In genomic region chr1:155074856-155075255, GRCm38 (mm10) we compare ENCODE assay signal across 12 mouse cellular contexts. TPM values are rescaled to one million over a fixed set of nuclear protein-coding genes. Genes with fewer than 3 reads are reported as not detected.
A peak's percentile ranks its signal among the peaks of the same experiment; 100 is the strongest.
DNase-seq lines count a peak whose midpoint lies in the region; ATAC-seq and TF ChIP-seq lines count a peak whose summit lies in the region.
"Had no signal": no experiment of that assay in that cellular context is flagged by ENCODE, and none has a peak within 500 bp of the region (broad histone marks: within the 10 kb centered on the region; RNA-seq: fewer than 3 reads in every experiment).

No protein-coding gene starts in this region.

- intact Hi-C loops in heart, adult 2 months (cut with DNase I) = no loop called here

- H3K9ac ChIP-seq in heart, adult 2 months (ENCODE audit: low read depth, low read length) = no peak overlapping the region
- no peak overlapping the region for H3K9ac ChIP-seq in heart, embryonic 11.5 days (ENCODE audit: low read depth, low read length)
- H3K9ac ChIP-seq in intestine, postnatal 0 days (ENCODE audit: low read depth, low read length) = no peak overlapping the region
- no peak overlapping the region for H3K9ac ChIP-seq in hindbrain, embryonic 14.5 days
- H3K9ac ChIP-seq: lung, embryonic 14.5 days had no signal

- H3K4me2 ChIP-seq in heart, embryonic 11.5 days = no peak overlapping the region
- H3K4me2 ChIP-seq in intestine, postnatal 0 days (replicated peaks; ENCODE audit: low read depth) = no peak overlapping the region
- no peak overlapping the region for H3K4me2 ChIP-seq in hindbrain, embryonic 14.5 days (replicated peaks)
- H3K4me2 ChIP-seq: lung, embryonic 14.5 days had no signal

- H3K27ac ChIP-seq in heart, adult 2 months = peak overlapping the region; percentile 52
- no peak overlapping the region for H3K27ac ChIP-seq in heart, embryonic 11.5 days (ENCODE audit: low read depth, low read length)
- H3K27ac ChIP-seq in intestine, postnatal 0 days (ENCODE audit: low read depth, low read length) = no peak overlapping the region; the same call in 1 of the 2 replicates
- no peak overlapping the region for H3K27ac ChIP-seq in hindbrain, embryonic 14.5 days

- H3K79me2 ChIP-seq in heart, adult 2 months (replicated peaks; ENCODE audit: control insufficient read depth, insufficient read depth, low read length) = no peaks in the 10 kb centered on the region

- no peak; the same call in 1 of the 2 replicates for TF ChIP-seq EP300 in heart, adult 2 months (IDR thresholded peaks at IDR 0.05; ENCODE audit: insufficient read depth, low read depth, low read length)

- TF ChIP-seq CTCF in heart, adult 2 months (IDR thresholded peaks at IDR 0.05) = no peak
- no peak for TF ChIP-seq CTCF in intestine, postnatal 0 days (IDR thresholded peaks at IDR 0.05; ENCODE audit: low read depth)

- no peak overlapping the region for H3K4me3 ChIP-seq in heart, adult 2 months
- H3K4me3 ChIP-seq in heart, embryonic 11.5 days (ENCODE audit: low read depth, low read length) = no peak overlapping the region
- H3K4me3 ChIP-seq in intestine, postnatal 0 days (ENCODE audit: low read depth, low read length) = no peak overlapping the region
- peak overlapping the region; percentile 63 for H3K4me3 ChIP-seq in megakaryocyte, embryonic 14.5 days (replicated peaks)
- H3K4me3 ChIP-seq in hindbrain, embryonic 14.5 days (replicated peaks; ENCODE audit: low read length) = no peak overlapping the region

- TF ChIP-seq POLR2A in heart, adult 2 months (IDR thresholded peaks at IDR 0.05; ENCODE audit: insufficient read depth, low read depth, low read length) = no peak

- peak; percentile 69 to 79 for DNase-seq in heart, adult 2 months
- peak; percentile 93 for DNase-seq in adipocyte (ENCODE audit: low spot score)
- DNase-seq in spleen, postnatal 14 days (ENCODE audit: low spot score in 2 of 2) = no peak
- DNase-seq in hindbrain, embryonic 14.5 days (ENCODE audit: low spot score) = no peak
- DNase-seq in embryo, embryonic 10.5 days (ENCODE audit: low spot score) = no peak
- DNase-seq: kidney, adult 11 months; lung, embryonic 14.5 days; retina, postnatal 1 day; thymus, postnatal 4 days had no signal

- H3K4me1 ChIP-seq in heart, adult 2 months (ENCODE audit: control insufficient read depth, insufficient read depth, low read length) = peaks cover 20% of the 10 kb centered on the region
- peaks cover 5% of the 10 kb centered on the region; the same call in 1 of the 2 replicates for H3K4me1 ChIP-seq in heart, embryonic 11.5 days (ENCODE audit: control insufficient read depth, insufficient read depth, low read length)
- peaks cover 12% of the 10 kb centered on the region for H3K4me1 ChIP-seq in intestine, postnatal 0 days (replicated peaks; ENCODE audit: control insufficient read depth, insufficient read depth, low read length)
- H3K4me1 ChIP-seq in megakaryocyte, embryonic 14.5 days = peaks cover 59% of the 10 kb centered on the region
- peaks cover 42% of the 10 kb centered on the region for H3K4me1 ChIP-seq in hindbrain, embryonic 14.5 days (replicated peaks; ENCODE audit: control insufficient read depth, insufficient read depth, low read length)

- no peaks in the 10 kb centered on the region for H3K27me3 ChIP-seq in heart, adult 2 months (ENCODE audit: control insufficient read depth, insufficient read depth, low read length)
- H3K27me3 ChIP-seq in heart, embryonic 11.5 days (ENCODE audit: control insufficient read depth, insufficient read depth, low read length) = peaks cover 5% of the 10 kb centered on the region; the same call in 1 of the 2 replicates
- no peaks in the 10 kb centered on the region for H3K27me3 ChIP-seq in intestine, postnatal 0 days (replicated peaks; ENCODE audit: control insufficient read depth, insufficient read depth, low read length)
- H3K27me3 ChIP-seq in megakaryocyte, embryonic 14.5 days (replicated peaks) = peaks cover 27% of the 10 kb centered on the region
- H3K27me3 ChIP-seq in hindbrain, embryonic 14.5 days (ENCODE audit: control insufficient read depth, insufficient read depth, low read length) = no peaks in the 10 kb centered on the region

- H3K36me3 ChIP-seq in heart, adult 2 months (ENCODE audit: control insufficient read depth, insufficient read depth, low read length) = no peaks in the 10 kb centered on the region
- H3K36me3 ChIP-seq in heart, embryonic 11.5 days (ENCODE audit: control insufficient read depth, insufficient read depth, low read length) = no peaks in the 10 kb centered on the region
- no peaks in the 10 kb centered on the region for H3K36me3 ChIP-seq in intestine, postnatal 0 days (ENCODE audit: control insufficient read depth, insufficient read depth)
- no peaks in the 10 kb centered on the region for H3K36me3 ChIP-seq in megakaryocyte, embryonic 14.5 days (replicated peaks; ENCODE audit: low read length)
- no peaks in the 10 kb centered on the region for H3K36me3 ChIP-seq in hindbrain, embryonic 14.5 days (replicated peaks; ENCODE audit: control insufficient read depth, insufficient read depth)

- H3K9me3 ChIP-seq in heart, embryonic 11.5 days (replicated peaks; ENCODE audit: control insufficient read depth, low read length) = no peaks in the 10 kb centered on the region
- H3K9me3 ChIP-seq in intestine, postnatal 0 days (ENCODE audit: control insufficient read depth) = no peaks in the 10 kb centered on the region
- H3K9me3 ChIP-seq in megakaryocyte, embryonic 14.5 days = no peaks in the 10 kb centered on the region
- no peaks in the 10 kb centered on the region for H3K9me3 ChIP-seq in hindbrain, embryonic 14.5 days (ENCODE audit: control insufficient read depth, low read length)

- no peak for ATAC-seq in heart, embryonic 11.5 days (replicated peaks; ENCODE audit: insufficient number of reproducible peaks, low FRiP score, low TSS enrichment)
- peak; percentile 79 for ATAC-seq in intestine, postnatal 0 days
- ATAC-seq in hindbrain, embryonic 14.5 days (ENCODE audit: low FRiP score) = no peak

- WGBS in heart, adult 2 months = 58% methylated on average over 7 of the region's 7 CpGs
- 52% methylated on average over 7 of the region's 7 CpGs for WGBS in heart, embryonic 11.5 days (ENCODE audit: insufficient replicate concordance)
- WGBS in intestine, postnatal 0 days = 37% methylated on average over 7 of the region's 7 CpGs
- 73% methylated on average over 7 of the region's 7 CpGs for WGBS in hindbrain, embryonic 14.5 days

RNA-seq across cellular contexts. Expression of gene Ier5, which starts 24.6 kb away (rescaled TPM):
- 10 to 100 TPM; 12.5 to 16.8 TPM for total RNA-seq in heart, adult 2 months (2021)
- polyA plus RNA-seq in heart, adult 2 months (2012; rRNA removed) = 9.8 and 13.5 TPM in 2 replicates
- polyA plus RNA-seq in heart, embryonic 11.5 days (2014; fragmentation: Nextera tagmentation; extraction: Ambion mirVana) = 7.3 and 7.7 TPM in 2 replicates
- 6.1 and 6.8 TPM in 2 replicates for polyA plus RNA-seq in intestine, postnatal 0 days (2015; fragmentation: Nextera tagmentation; extraction: Ambion mirVana)
- polyA plus RNA-seq in megakaryocyte, embryonic 14.5 days (2012; ENCODE audit: insufficient read depth, low replicate concordance) = 33.6 and 49.8 TPM in 2 replicates
- polyA plus RNA-seq in hindbrain, embryonic 14.5 days (2014; fragmentation: Nextera tagmentation; extraction: Ambion mirVana) = 10.5 and 13.0 TPM in 2 replicates

Comparison
In these comparisons a context has a peak if more than half of its experiments do, and no peak if none do; other contexts are left out.
1. DNase-seq: peak in heart, adult 2 months (2 of 2) and adipocyte (single experiment); none in spleen, postnatal 14 days (0 of 2), hindbrain, embryonic 14.5 days (single experiment) and embryo, embryonic 10.5 days (single experiment).